Mouse (Mus musculus): ENCODE results near the gene Vmn1r1. TPM values are rescaled to one million over a fixed set of nuclear protein-coding genes. Genes with fewer than 3 reads are reported as not detected.

Gene Vmn1r1
- polyA plus RNA-seq, 1 experiment from 2014 or later, result not detected

DNA sequence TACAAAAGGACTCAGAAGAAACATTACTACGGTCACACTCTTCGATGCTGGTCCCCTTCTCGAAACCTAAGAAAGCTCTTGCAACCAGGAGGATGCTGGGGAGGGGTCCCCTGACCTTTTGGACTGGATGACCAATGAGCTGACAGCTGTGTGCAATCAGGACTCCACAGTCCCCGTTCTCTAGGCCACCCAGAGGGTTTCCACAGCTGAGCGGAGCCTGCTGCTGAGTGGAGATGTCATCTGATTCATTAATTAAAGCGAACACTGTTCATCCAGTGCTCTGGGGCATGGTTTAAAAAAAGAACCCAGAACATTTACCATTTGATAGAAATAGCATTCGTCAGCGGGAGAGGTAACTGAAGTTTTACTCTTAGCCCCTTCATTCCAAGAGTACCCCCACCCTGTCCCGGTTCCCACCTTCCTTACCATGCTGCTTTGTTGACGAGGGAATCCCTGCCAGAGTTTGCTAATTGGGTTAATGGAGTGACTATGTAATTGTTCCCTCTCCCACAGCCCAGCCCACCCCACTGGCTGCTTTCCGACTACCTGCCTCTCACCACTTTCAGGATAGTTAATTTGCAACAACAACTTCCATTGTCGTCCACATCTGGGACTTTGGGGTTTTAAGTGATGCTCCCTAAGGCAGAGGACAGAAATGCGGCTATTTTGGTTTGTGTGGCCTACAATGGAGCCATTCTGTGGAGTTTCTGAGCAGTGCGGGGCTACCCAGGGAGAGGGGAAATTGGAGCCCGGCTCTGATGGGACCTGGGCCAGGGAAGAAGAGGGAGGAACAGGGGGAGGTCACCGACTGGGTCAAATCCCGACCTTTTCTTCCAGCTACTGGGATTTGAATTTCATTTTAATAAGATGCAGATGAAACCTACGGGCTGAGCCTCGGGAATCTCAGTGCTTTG lies 50.4 kb downstream of the Vmn1r1 start:
- peak; percentile 47; the same call in 1 of the 2 replicates for ATAC-seq (ENCODE audit: low FRiP score, low TSS enrichment)
- H3K27me3 ChIP-seq (ENCODE audit: insufficient read depth, low read length), result no peaks in the 10 kb centered on the region
- H3K4me1 ChIP-seq (ENCODE audit: insufficient read depth, low read length), result peaks cover 13% of the 10 kb centered on the region
- no peak overlapping the region for H3K4me3 ChIP-seq (ENCODE audit: low read length)
- no peaks in the 10 kb centered on the region for H3K36me3 ChIP-seq (ENCODE audit: insufficient read depth, low read length)
- no peak overlapping the region for H3K27ac ChIP-seq (ENCODE audit: low read length)
- no peak overlapping the region for H3K9ac ChIP-seq (replicated peaks; ENCODE audit: low read length)
- 25% methylated on average over 19 of the region's 19 CpGs for WGBS
- no peaks in the 10 kb centered on the region for H3K9me3 ChIP-seq (ENCODE audit: low read length)
- H3K4me2 ChIP-seq (replicated peaks; ENCODE audit: low read depth, low read length), result no peak overlapping the region

DNA sequence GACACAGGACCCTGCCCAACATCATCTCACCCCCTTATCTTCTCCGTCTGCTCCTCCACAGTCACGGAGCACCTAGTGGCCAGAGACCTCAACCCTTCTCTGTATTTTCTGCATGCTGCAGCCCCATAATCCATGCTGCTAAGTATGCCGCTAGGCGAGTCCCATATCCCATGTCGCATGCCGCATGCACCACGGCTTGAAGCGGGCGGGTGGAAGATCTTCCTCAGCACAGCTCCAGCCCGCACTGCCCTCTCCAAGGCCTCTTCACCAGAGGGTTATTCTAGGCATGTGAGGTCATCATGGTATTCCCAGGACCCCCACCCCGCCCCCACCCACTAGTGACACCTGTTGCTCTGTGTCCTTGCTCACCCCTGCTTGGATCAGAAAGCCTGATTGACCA lies 51.2 kb downstream of the Vmn1r1 start:
- no peak overlapping the region for H3K9ac ChIP-seq (replicated peaks; ENCODE audit: low read length)
- ATAC-seq (ENCODE audit: low FRiP score, low TSS enrichment), result no peak; the same call in 1 of the 2 replicates
- no peak overlapping the region for H3K27ac ChIP-seq (ENCODE audit: low read length)
- no peak overlapping the region for H3K4me2 ChIP-seq (replicated peaks; ENCODE audit: low read depth, low read length)
- H3K36me3 ChIP-seq (ENCODE audit: insufficient read depth, low read length), result no peaks in the 10 kb centered on the region
- peaks cover 13% of the 10 kb centered on the region for H3K4me1 ChIP-seq (ENCODE audit: insufficient read depth, low read length)
- WGBS, result 87% methylated on average over 11 of the region's 11 CpGs
- no peaks in the 10 kb centered on the region for H3K27me3 ChIP-seq (ENCODE audit: insufficient read depth, low read length)
- no peak overlapping the region for H3K4me3 ChIP-seq (ENCODE audit: low read length)
- H3K9me3 ChIP-seq (ENCODE audit: low read length), result no peaks in the 10 kb centered on the region

DNA sequence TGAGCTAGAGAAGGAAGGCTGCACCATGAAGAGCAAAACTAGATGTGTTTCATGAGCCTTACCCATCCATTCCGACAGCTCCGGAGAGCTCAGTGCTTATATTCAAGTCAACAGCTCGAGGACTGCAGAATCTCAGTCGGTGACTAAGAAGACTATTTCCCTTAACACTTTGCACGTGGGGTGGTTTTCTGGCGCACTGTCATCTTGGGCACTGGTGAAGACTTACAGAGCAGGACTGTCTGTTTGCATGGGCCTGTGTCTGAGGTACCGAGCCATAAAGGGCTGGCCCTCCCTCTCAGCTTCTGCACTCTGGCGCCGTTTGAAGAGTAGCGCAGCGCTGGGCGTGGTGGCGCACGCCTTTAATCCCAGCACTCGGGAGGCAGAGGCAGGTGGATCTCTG lies 51.9 kb downstream of the Vmn1r1 start:
- no peak for ATAC-seq (ENCODE audit: low FRiP score, low TSS enrichment)
- Histone ChIP-seq H3K4me1 (ENCODE audit: insufficient read depth, low read length) (peaks cover 13% of the 10 kb centered on the region), H3K4me2 (replicated peaks; ENCODE audit: low read depth, low read length) (no peak overlapping the region), H3K4me3 (ENCODE audit: low read length) (no peak overlapping the region), H3K27ac (ENCODE audit: low read length) (no peak overlapping the region), H3K9me3 (ENCODE audit: low read length) (no peaks in the 10 kb centered on the region), H3K36me3 (ENCODE audit: insufficient read depth, low read length) (no peaks in the 10 kb centered on the region), H3K27me3 (ENCODE audit: insufficient read depth, low read length) (no peaks in the 10 kb centered on the region), H3K9ac (replicated peaks; ENCODE audit: low read length) (no peak overlapping the region)
- 90% methylated on average over 15 of the region's 15 CpGs for WGBS

DNA sequence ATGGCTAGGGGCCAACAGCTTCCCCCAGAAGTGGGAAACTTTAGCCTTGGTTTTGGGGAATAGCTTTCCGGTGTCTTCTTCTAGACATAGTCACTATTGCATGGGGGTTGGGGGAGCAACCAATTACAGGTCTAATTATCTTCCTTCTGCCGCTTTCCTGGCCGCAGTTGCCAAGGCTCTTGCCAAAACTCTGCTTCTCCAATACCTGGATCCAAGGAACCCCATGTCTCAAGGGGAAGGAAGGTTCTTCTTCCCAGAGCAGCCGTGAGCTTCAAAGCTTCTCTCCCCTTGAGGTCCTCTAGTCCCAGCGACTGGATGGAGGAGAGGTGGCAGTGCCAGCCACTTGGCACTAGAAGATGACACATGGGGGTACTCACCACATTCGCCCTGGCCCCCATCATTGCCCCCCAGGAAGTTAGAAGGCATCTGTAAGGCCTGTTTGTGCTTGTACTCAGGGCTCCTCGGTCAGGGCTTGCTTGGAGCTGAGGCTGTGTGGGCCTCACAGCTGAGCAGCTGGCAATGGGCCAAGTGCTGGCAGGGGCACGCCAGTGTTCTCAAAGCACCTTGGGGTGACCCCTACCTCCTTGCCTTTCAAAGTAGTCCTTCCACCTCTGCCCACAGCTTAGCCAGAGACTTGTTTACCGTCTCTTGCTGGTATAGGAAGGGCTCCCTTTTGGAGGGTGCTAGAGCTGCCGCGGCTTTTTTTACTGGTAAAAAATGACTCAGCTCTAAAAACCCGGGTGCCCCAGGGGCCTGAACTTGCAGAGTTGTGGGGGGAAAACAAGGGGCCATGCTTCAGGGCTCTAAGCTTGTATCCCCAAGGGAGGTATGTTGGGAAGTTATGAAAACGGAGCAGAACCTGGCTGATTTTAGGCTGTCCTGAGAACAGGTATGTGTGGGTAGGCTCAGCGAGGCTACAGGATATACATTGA lies 52.6 kb downstream of the Vmn1r1 start:
- H3K4me1 ChIP-seq (ENCODE audit: insufficient read depth, low read length), result peaks cover 13% of the 10 kb centered on the region
- H3K4me3 ChIP-seq (ENCODE audit: low read length), result no peak overlapping the region
- no peaks in the 10 kb centered on the region for H3K36me3 ChIP-seq (ENCODE audit: insufficient read depth, low read length)
- H3K27ac ChIP-seq (ENCODE audit: low read length), result no peak overlapping the region
- H3K9me3 ChIP-seq (ENCODE audit: low read length), result no peaks in the 10 kb centered on the region
- no peak overlapping the region for H3K9ac ChIP-seq (replicated peaks; ENCODE audit: low read length)
- peak; percentile 13; the same call in 1 of the 2 replicates for ATAC-seq (ENCODE audit: low FRiP score, low TSS enrichment)
- no peak overlapping the region for H3K4me2 ChIP-seq (replicated peaks; ENCODE audit: low read depth, low read length)
- 76% methylated on average over 14 of the region's 14 CpGs for WGBS
- no peaks in the 10 kb centered on the region for H3K27me3 ChIP-seq (ENCODE audit: insufficient read depth, low read length)

DNA sequence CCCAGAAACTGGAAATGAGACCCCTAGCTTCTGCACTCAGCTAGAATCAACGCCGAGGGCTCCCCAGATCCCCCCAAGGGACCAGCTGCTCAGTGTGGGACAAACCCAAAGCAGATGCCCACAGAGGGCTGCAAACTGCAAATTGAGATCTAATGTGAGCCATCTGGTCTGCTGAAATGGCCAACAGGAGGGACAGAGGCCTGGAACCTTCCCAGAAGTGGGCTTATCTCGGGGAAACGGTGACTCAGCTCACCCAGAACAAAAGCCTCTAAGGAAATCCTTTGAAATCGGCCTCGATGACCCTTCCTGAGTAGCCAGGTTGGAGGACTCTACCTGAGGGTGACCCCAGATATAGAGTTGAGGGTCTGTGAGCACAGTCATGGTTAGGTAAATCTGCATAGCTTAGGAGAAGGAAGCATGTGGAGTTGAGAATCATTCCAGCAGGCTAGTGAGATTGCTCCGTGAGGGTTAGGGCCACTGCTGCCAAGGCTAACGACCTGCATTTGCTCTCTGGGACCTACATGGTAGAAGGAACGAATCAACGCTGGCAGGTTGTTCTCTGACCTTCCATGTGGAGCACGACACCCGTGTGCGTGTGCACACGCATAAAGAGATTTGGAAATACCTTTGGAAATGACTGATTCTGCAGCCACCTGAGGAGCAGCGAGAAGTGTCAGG lies 53.4 kb downstream of the Vmn1r1 start:
- Histone ChIP-seq H3K27me3 (ENCODE audit: insufficient read depth, low read length) (no peaks in the 10 kb centered on the region), H3K4me1 (ENCODE audit: insufficient read depth, low read length) (peaks cover 13% of the 10 kb centered on the region), H3K27ac (ENCODE audit: low read length) (no peak overlapping the region), H3K4me3 (ENCODE audit: low read length) (no peak overlapping the region), H3K9ac (replicated peaks; ENCODE audit: low read length) (no peak overlapping the region), H3K4me2 (replicated peaks; ENCODE audit: low read depth, low read length) (no peak overlapping the region), H3K36me3 (ENCODE audit: insufficient read depth, low read length) (no peaks in the 10 kb centered on the region), H3K9me3 (ENCODE audit: low read length) (no peaks in the 10 kb centered on the region)
- 73% methylated on average over 15 of the region's 15 CpGs for WGBS
- no peak for ATAC-seq (ENCODE audit: low FRiP score, low TSS enrichment)

DNA sequence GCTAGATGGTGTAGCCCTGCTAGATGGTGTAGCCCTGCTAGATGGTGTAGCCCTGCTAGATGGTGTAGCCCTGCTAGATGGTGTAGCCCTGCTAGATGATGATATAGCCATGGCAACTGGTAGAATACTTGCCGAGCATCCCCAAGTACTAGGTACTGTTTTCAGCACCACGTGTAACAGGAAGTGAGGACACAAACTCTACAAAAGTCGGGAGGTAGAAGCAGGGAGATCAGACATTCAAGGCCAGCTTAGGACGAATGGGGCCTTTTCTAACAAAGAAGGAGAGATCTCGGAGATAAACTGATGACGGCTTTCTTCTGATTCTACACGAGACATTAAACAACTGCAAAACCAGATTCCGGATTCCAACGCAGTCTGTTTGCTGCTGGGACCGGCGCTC lies 54.1 kb downstream of the Vmn1r1 start:
- no peaks in the 10 kb centered on the region for H3K27me3 ChIP-seq (ENCODE audit: insufficient read depth, low read length)
- 88% methylated on average over 11 of the region's 11 CpGs for WGBS
- no peak for ATAC-seq (ENCODE audit: low FRiP score, low TSS enrichment)
- H3K27ac ChIP-seq (ENCODE audit: low read length), result no peak overlapping the region
- H3K4me3 ChIP-seq (ENCODE audit: low read length), result no peak overlapping the region
- H3K4me2 ChIP-seq (replicated peaks; ENCODE audit: low read depth, low read length), result no peak overlapping the region
- H3K9ac ChIP-seq (replicated peaks; ENCODE audit: low read length), result no peak overlapping the region
- no peaks in the 10 kb centered on the region for H3K36me3 ChIP-seq (ENCODE audit: insufficient read depth, low read length)
- no peaks in the 10 kb centered on the region for H3K9me3 ChIP-seq (ENCODE audit: low read length)
- peaks cover 13% of the 10 kb centered on the region for H3K4me1 ChIP-seq (ENCODE audit: insufficient read depth, low read length)

DNA sequence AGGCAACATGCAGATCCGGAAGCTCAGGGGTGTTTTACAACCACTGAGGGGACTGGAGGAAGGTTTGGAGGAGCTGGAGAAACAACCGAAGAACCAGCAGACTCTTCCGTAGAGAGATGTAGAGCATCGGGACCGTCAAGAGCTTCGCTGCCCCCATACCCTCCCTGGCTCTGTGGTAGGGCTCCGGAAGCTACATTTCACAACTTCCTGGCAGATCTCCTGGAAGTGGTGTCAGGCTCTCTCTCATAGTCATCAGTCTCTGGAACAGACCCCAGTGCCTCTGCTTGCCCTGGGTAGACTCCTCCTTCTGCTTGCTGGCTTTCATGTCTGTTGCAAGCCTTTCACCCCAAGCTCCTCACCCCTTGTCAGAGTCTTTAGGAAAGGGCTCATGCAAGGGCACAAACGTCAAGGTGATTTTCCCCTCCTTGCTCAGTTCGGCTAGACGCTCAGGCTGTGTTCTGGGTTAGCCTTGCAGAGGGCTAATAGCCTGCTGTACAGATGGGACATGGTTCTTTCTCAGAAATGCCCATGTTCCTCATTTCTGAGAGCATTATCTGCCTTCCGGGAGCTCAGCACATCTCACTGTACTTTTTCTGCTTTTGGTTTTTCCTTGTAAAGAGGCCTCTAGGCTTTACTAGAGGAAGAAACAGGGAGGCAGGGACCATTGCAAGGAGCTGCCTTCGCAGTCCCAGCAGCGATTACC lies 55.7 kb downstream of the Vmn1r1 start:
- no peaks in the 10 kb centered on the region for H3K27me3 ChIP-seq (ENCODE audit: insufficient read depth, low read length)
- no peak overlapping the region for H3K4me3 ChIP-seq (ENCODE audit: low read length)
- no peak for ATAC-seq (ENCODE audit: low FRiP score, low TSS enrichment)
- WGBS, result 56% methylated on average over 13 of the region's 13 CpGs
- H3K4me1 ChIP-seq (ENCODE audit: insufficient read depth, low read length), result peaks cover 1% of the 10 kb centered on the region
- H3K36me3 ChIP-seq (ENCODE audit: insufficient read depth, low read length), result no peaks in the 10 kb centered on the region
- H3K9me3 ChIP-seq (ENCODE audit: low read length), result no peaks in the 10 kb centered on the region
- H3K9ac ChIP-seq (replicated peaks; ENCODE audit: low read length), result no peak overlapping the region
- no peak overlapping the region for H3K4me2 ChIP-seq (replicated peaks; ENCODE audit: low read depth, low read length)
- no peak overlapping the region for H3K27ac ChIP-seq (ENCODE audit: low read length)

DNA sequence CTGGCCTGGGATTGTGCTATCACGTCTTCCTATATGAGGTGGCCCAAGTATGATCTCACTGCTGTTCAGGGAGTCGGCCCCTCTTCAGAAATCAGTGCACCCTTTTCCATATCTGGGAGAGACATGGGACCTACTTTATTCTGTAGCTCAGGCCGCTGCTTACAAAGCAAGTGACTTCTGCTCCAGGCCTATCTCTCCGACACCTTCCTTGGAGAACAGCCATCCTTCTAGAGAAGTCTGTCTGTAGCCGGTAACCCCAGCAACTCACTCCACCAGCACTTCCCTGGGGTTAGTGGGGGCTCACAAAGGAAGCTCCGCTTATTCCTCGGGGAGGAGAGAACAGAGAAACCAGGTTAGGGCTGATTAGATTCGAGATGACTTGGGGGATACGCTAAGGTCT lies 57.0 kb downstream of the Vmn1r1 start:
- H3K27me3 ChIP-seq (ENCODE audit: insufficient read depth, low read length), result no peaks in the 10 kb centered on the region
- no peak overlapping the region for H3K4me2 ChIP-seq (replicated peaks; ENCODE audit: low read depth, low read length)
- no peak overlapping the region for H3K4me3 ChIP-seq (ENCODE audit: low read length)
- H3K9ac ChIP-seq (replicated peaks; ENCODE audit: low read length), result no peak overlapping the region
- no peak for ATAC-seq (ENCODE audit: low FRiP score, low TSS enrichment)
- WGBS, result 84% methylated on average over 9 of the region's 9 CpGs
- no peaks in the 10 kb centered on the region for H3K36me3 ChIP-seq (ENCODE audit: insufficient read depth, low read length)
- H3K9me3 ChIP-seq (ENCODE audit: low read length), result no peaks in the 10 kb centered on the region
- peaks cover 6% of the 10 kb centered on the region for H3K4me1 ChIP-seq (ENCODE audit: insufficient read depth, low read length)
- H3K27ac ChIP-seq (ENCODE audit: low read length), result no peak overlapping the region

DNA sequence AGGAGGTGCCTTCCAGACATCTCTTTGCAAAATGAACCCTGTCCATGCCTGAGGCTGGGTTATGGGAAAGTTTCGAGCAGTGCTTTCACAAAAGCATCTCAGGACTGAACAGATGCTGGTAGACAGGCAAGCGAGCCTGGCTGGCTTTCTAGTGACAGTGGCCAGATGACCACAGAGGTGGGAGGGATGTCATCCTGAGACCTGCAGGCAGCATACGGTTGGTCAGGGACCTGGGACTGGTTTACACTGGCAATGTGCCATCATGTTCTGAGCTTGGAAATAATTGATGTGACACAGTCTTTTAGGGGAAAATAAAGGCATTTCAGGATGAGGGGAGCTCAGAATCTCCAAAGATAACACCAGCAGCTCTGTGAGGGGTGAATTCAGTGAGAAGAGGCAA lies 59.3 kb downstream of the Vmn1r1 start:
- H3K4me2 ChIP-seq (replicated peaks; ENCODE audit: low read depth, low read length), result no peak overlapping the region
- no peaks in the 10 kb centered on the region for H3K27me3 ChIP-seq (ENCODE audit: insufficient read depth, low read length)
- peaks cover 13% of the 10 kb centered on the region for H3K4me1 ChIP-seq (ENCODE audit: insufficient read depth, low read length)
- no peak for ATAC-seq (ENCODE audit: low FRiP score, low TSS enrichment)
- H3K27ac ChIP-seq (ENCODE audit: low read length), result no peak overlapping the region
- WGBS, result 38% methylated on average over 3 of the region's 3 CpGs
- H3K9ac ChIP-seq (replicated peaks; ENCODE audit: low read length), result no peak overlapping the region
- H3K9me3 ChIP-seq (ENCODE audit: low read length), result no peaks in the 10 kb centered on the region
- H3K36me3 ChIP-seq (ENCODE audit: insufficient read depth, low read length), result no peaks in the 10 kb centered on the region
- no peak overlapping the region for H3K4me3 ChIP-seq (ENCODE audit: low read length)
